Mouse (Mus musculus): ENCODE results near the gene 1700037H04Rik. TPM values are rescaled to one million over a fixed set of nuclear protein-coding genes. Genes with fewer than 3 reads are reported as not detected.
A peak's percentile ranks its signal among the peaks of the same experiment; 100 is the strongest.

The 1700037H04Rik gene
- polyA plus RNA-seq, 1 experiment from 2014 or later: 119 TPM

DNA sequence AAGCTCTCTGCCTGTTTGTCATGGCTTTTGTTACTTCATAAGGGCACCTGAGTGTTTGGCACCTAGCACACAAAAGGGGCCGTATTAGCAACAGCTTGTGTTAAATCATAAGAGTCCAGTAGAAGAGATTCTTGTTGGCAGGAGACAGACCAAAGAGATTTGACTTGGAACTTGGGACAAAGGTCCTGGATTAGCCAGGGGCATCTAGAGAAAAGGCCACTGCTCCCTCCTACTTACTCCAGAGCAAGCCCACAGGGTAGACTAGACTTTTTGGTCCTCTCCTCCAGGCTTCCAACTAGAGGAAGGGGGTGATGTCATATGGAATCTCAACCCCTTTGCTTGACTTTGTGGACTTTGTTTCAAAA lies 16.0 kb upstream of the 1700037H04Rik start:
- Histone ChIP-seq H3K9me3 (no peaks in the 10 kb centered on the region), H3K4me1 (peaks cover 67% of the 10 kb centered on the region), H3K4me3 (no peak overlapping the region), H3K27ac (replicated peaks) (no peak overlapping the region), H3K36me3 (replicated peaks) (peaks cover 31% of the 10 kb centered on the region), H3K27me3 (replicated peaks; ENCODE audit: low read depth, poor library complexity, severe bottlenecking) (peaks cover 36% of the 10 kb centered on the region)
- DNase-seq (ENCODE audit: low spot score): no peak
- 95% methylated on average over 1 of the region's 1 CpGs for WGBS

DNA sequence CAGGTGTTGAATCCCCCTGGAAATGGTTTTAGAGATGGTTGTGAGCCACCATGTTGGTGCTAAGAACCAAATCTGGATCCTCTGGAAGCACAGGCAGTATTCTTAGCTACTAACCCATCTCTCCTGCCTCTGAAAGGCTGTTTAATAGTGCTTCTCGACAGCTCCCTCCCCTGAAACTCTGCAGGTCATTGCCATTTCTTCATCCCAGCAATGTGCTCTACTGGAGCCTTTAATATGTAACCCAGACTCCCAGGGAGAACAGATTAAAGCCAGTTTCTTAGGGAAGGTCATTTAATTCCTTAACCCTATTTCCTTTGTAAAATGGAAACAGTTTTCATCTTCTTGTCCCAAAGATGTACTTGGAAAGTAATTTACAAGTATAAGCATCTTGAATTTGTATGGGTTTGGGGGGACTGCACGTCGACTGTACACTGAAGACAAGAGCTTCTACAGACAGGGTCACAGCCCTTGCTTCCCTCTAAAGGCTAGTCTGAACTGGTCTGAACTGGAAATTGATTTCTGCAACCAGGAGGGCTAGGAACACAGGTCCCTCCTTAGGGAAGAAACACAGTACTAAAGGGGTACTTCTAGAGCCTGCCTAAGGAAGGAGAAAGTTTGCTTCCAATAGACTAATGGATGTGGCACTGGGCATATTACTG lies 15.5 kb upstream of the 1700037H04Rik start:
- DNase-seq (ENCODE audit: low spot score): no peak
- peaks cover 70% of the 10 kb centered on the region for H3K4me1 ChIP-seq
- 74% methylated on average over 3 of the region's 3 CpGs for WGBS
- H3K9me3 ChIP-seq: no peaks in the 10 kb centered on the region
- H3K36me3 ChIP-seq (replicated peaks): peaks cover 31% of the 10 kb centered on the region
- no peak overlapping the region for H3K4me3 ChIP-seq
- no peak overlapping the region for H3K27ac ChIP-seq (replicated peaks)
- peaks cover 41% of the 10 kb centered on the region for H3K27me3 ChIP-seq (replicated peaks; ENCODE audit: low read depth, poor library complexity, severe bottlenecking)

DNA sequence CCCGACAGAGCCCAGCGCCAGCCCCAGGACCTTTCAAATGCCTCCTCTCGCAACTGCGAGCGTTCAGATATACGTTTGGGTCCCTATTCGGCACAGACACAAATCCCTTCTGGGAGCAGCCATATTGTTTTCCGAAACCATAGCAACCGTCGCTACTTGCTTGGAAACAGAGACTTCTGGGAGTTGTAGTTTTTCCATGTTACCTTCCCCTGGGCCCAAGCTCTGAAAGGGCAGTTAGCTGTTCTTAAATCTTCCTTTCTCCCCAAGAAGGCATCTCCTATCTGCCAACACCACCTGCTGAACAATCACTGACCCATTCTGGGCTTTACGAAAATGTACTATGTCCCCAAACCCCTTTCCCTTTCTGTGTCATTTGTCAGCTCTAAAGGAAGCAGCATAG lies 14.8 kb upstream of the 1700037H04Rik start:
- H3K9me3 ChIP-seq: no peaks in the 10 kb centered on the region
- peak; percentile 58 for DNase-seq (ENCODE audit: low spot score)
- no peak overlapping the region for H3K27ac ChIP-seq (replicated peaks)
- peaks cover 66% of the 10 kb centered on the region for H3K4me1 ChIP-seq
- peaks cover 31% of the 10 kb centered on the region for H3K36me3 ChIP-seq (replicated peaks)
- 6% methylated on average over 11 of the region's 11 CpGs for WGBS
- peaks cover 48% of the 10 kb centered on the region for H3K27me3 ChIP-seq (replicated peaks; ENCODE audit: low read depth, poor library complexity, severe bottlenecking)
- peak overlapping the region; percentile 60 for H3K4me3 ChIP-seq

DNA sequence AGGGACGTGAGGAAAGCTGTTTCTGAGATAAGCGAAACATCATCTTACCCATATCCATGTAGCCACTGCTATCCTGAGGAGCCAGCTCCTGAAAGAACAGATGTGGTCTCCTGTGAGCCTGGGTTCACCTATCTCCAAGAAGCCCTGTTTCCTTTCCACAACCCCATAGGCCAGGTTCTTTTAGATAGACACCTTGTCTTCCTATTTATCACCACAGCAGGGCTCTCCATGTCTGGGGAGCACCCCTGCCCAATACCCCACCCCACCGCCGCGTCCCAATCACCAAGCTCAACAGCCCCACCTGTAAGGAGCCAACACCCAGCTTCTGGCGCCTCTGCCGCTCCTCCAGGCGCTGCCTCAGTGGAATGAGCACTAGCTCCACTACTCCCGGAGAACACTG lies 12.4 kb upstream of the 1700037H04Rik start:
- 33% methylated on average over 9 of the region's 9 CpGs for WGBS
- no peak overlapping the region for H3K27ac ChIP-seq (replicated peaks)
- no peaks in the 10 kb centered on the region for H3K9me3 ChIP-seq
- H3K4me1 ChIP-seq: peaks cover 52% of the 10 kb centered on the region
- no peak overlapping the region for H3K4me3 ChIP-seq
- peaks cover 16% of the 10 kb centered on the region for H3K36me3 ChIP-seq (replicated peaks)
- peaks cover 53% of the 10 kb centered on the region for H3K27me3 ChIP-seq (replicated peaks; ENCODE audit: low read depth, poor library complexity, severe bottlenecking)
- no peak for DNase-seq (ENCODE audit: low spot score)

DNA sequence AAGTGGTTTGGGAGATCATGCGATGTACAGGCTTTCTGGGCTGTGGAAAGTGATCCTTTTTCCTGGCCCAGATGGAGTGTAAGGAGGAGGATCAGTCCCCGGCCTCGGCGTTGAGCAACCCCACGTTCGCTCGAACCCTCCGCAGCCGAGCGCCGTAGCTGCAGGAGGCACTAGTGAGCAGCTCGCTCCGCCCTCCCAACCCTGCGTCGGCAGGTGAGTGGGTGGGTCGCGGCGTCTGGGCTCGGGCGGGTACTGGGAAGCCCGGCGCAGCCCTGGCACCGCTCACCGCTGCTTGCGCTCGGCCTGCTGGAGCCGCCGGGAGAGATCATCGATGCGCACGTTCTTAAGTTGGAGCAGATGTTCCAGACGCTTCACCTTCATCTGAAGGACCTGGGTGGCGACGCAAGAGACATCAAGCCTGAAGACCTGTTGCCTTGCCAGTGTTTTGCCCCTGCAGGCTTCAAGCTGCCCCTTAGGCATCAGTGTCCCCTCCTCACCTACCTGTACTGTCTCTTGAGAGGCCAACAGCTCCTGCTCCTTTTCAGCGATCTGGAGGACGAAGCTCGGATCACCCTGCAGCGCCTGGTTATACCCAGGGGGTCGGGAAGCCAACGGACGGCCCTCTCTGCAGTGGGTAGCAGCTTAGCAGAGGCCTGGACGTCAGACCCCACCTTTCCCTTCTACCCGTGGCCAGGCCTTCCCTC lies 11.7 kb upstream of the 1700037H04Rik start:
- peak; percentile 55 for DNase-seq (ENCODE audit: low spot score)
- H3K27me3 ChIP-seq (replicated peaks; ENCODE audit: low read depth, poor library complexity, severe bottlenecking): peaks cover 53% of the 10 kb centered on the region
- H3K4me3 ChIP-seq: peak overlapping the region; percentile 52
- H3K36me3 ChIP-seq (replicated peaks): peaks cover 8% of the 10 kb centered on the region
- 2% methylated on average over 43 of the region's 43 CpGs for WGBS
- peaks cover 45% of the 10 kb centered on the region for H3K4me1 ChIP-seq
- H3K9me3 ChIP-seq: no peaks in the 10 kb centered on the region
- H3K27ac ChIP-seq (replicated peaks): no peak overlapping the region; the same call in 1 of the 2 replicates

DNA sequence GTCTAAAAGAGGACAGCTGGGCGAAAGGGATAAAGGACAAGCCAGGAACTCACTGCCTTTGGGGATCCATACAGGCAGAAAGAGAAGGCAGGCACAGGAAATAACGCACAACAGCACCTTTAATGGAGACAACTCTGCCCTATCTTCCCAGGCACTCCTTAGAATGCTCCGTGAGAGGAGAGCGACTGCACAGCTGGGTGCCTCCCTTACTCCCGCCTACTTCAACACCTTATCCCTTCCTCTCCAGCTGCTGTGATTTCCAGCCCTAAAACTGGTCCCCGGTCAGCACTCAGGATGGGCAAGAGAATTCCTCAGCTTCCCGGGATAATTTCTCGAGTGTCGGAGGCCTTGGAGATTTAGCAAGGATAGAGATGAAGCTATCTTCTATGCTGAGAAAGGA lies 11.1 kb upstream of the 1700037H04Rik start:
- no peak for DNase-seq (ENCODE audit: low spot score)
- Histone ChIP-seq H3K4me1 (peaks cover 39% of the 10 kb centered on the region), H3K36me3 (replicated peaks) (peaks cover 3% of the 10 kb centered on the region; the same call in 1 of the 2 replicates), H3K9me3 (no peaks in the 10 kb centered on the region), H3K4me3 (peak overlapping the region; percentile 52), H3K27ac (replicated peaks) (no peak overlapping the region), H3K27me3 (replicated peaks; ENCODE audit: low read depth, poor library complexity, severe bottlenecking) (peaks cover 53% of the 10 kb centered on the region)
- 11% methylated on average over 9 of the region's 9 CpGs for WGBS

DNA sequence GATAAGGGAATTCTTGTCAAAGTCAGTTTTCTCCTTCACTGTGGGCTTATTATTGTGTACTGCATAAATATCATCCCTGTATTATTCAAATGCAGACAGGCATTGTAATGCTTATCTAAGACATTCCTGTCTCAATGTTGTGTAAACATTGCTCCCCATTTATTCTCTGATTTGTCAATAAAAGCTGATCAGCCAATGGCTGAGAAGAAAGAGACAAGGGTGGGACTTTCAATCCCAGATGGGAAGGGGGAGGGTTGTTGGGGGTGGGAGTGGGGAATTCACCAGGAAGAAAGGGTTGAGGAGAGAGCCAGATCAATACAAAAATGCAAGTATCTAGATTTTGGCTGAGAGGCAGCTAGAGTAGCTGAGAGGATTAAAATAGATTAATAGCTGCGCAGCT lies 9.0 kb upstream of the 1700037H04Rik start:
- no peak for DNase-seq (ENCODE audit: low spot score)
- Histone ChIP-seq H3K4me1 (peaks cover 25% of the 10 kb centered on the region), H3K27me3 (replicated peaks; ENCODE audit: low read depth, poor library complexity, severe bottlenecking) (peaks cover 47% of the 10 kb centered on the region), H3K9me3 (peaks cover 3% of the 10 kb centered on the region; the same call in 1 of the 2 replicates), H3K36me3 (replicated peaks) (no peaks in the 10 kb centered on the region), H3K27ac (replicated peaks) (no peak overlapping the region), H3K4me3 (no peak overlapping the region)
- 72% methylated on average over 1 of the region's 1 CpGs for WGBS

DNA sequence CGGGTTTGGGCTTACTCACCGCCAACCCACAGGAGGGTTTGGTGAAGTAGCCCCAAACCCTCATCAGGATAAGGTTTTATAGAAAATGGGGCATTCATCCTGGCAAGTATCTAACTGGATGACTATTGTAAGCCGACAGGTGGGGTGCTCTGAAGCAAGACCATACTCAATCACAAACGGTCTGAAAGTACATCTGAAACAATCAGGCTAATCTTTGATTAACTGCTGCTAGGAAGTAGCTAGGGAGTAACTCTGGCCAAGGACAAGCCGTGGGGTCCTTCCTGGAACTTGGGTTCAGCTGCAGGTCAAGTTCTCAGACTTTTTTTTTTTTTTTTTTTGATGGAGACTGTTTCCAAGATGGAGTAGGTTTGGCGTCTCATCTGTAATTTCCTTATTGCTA lies 8.1 kb upstream of the 1700037H04Rik start:
- Histone ChIP-seq H3K4me3 (no peak overlapping the region), H3K27me3 (replicated peaks; ENCODE audit: low read depth, poor library complexity, severe bottlenecking) (peaks cover 37% of the 10 kb centered on the region), H3K4me1 (peaks cover 25% of the 10 kb centered on the region), H3K36me3 (replicated peaks) (no peaks in the 10 kb centered on the region), H3K27ac (replicated peaks) (no peak overlapping the region), H3K9me3 (peaks cover 3% of the 10 kb centered on the region; the same call in 1 of the 2 replicates)
- no peak for DNase-seq (ENCODE audit: low spot score)
- 87% methylated on average over 6 of the region's 6 CpGs for WGBS

DNA sequence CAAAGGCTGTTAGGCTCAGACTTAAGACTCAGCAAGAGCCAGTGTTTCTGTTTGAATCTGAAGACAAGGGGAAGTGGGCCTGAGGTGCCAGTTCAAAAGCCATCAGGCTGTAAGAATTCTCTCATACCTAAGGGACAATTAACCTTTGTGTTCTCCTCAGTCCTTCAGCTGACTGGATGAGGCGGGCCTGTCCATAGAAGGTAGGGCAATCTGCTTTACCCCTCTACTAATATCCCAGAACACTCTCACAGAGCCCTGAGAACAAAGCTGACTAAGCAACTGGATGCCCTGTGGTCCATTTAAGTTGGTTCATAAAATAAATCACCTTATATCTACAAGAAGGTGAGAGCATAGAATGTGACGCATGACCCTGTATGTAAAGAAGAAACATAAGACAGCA lies 6.3 kb upstream of the 1700037H04Rik start:
- 85% methylated on average over 2 of the region's 2 CpGs for WGBS
- peaks cover 3% of the 10 kb centered on the region; the same call in 1 of the 2 replicates for H3K9me3 ChIP-seq
- peaks cover 15% of the 10 kb centered on the region for H3K4me1 ChIP-seq
- DNase-seq (ENCODE audit: low spot score): no peak
- no peak overlapping the region for H3K27ac ChIP-seq (replicated peaks)
- no peaks in the 10 kb centered on the region for H3K36me3 ChIP-seq (replicated peaks)
- H3K4me3 ChIP-seq: no peak overlapping the region
- H3K27me3 ChIP-seq (replicated peaks; ENCODE audit: low read depth, poor library complexity, severe bottlenecking): peaks cover 19% of the 10 kb centered on the region

DNA sequence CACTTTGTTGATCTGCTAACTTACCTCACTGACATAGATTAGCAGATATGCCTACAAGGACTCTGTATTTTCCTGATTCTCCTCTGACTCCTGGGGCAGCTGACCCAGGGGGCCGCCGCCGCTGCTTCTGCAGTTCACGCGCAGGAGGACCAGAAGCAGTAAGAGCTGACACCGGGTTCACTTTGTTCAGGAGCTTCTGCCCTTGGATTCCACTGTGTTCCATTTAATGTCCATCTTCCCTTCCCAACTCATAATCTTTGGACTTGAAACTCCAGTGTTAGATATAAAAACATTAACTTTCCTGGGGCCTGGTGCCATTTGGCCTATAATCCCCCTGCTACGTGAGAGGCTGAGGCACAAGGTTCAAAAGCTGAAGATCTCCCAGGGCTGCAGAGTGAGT lies 4.0 kb upstream of the 1700037H04Rik start:
- Histone ChIP-seq H3K27ac (replicated peaks) (no peak overlapping the region), H3K9me3 (peaks cover 3% of the 10 kb centered on the region; the same call in 1 of the 2 replicates), H3K4me1 (peaks cover 14% of the 10 kb centered on the region), H3K27me3 (replicated peaks; ENCODE audit: low read depth, poor library complexity, severe bottlenecking) (no peaks in the 10 kb centered on the region; the same call in 1 of the 2 replicates), H3K4me3 (no peak overlapping the region), H3K36me3 (replicated peaks) (no peaks in the 10 kb centered on the region)
- no peak for DNase-seq (ENCODE audit: low spot score)
- WGBS: 73% methylated on average over 7 of the region's 7 CpGs

DNA sequence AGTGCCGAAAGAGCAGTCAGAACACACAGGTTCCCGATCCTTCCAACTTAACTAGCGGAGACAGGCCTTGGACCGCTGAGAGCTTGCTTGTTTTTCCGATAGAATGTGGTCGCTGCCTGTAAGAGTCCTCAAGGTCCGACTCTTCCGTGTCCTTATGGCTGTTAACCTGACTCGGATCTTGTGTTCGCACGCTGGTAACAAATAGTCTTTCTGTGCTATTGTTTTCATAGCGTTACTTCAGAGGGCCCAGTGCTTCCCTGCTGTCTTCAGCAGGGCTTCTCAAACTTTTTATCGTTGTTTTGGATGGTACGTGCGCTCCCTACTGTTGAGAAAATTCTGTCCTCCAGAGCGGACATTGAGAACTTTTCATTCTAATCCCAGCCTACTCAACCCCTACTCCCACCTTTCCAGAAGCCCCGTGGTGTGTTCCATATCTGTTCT lies 810 bp upstream of the 1700037H04Rik start:
- WGBS: under 1% methylated on average over 17 of the region's 17 CpGs
- peaks cover 3% of the 10 kb centered on the region; the same call in 1 of the 2 replicates for H3K9me3 ChIP-seq
- H3K4me3 ChIP-seq: peak overlapping the region; percentile 77
- no peak for DNase-seq (ENCODE audit: low spot score)
- peaks cover 31% of the 10 kb centered on the region for H3K4me1 ChIP-seq
- H3K36me3 ChIP-seq (replicated peaks): peaks cover 5% of the 10 kb centered on the region
- no peaks in the 10 kb centered on the region; the same call in 1 of the 2 replicates for H3K27me3 ChIP-seq (replicated peaks; ENCODE audit: low read depth, poor library complexity, severe bottlenecking)
- peak overlapping the region; percentile 95 for H3K27ac ChIP-seq (replicated peaks)

DNA sequence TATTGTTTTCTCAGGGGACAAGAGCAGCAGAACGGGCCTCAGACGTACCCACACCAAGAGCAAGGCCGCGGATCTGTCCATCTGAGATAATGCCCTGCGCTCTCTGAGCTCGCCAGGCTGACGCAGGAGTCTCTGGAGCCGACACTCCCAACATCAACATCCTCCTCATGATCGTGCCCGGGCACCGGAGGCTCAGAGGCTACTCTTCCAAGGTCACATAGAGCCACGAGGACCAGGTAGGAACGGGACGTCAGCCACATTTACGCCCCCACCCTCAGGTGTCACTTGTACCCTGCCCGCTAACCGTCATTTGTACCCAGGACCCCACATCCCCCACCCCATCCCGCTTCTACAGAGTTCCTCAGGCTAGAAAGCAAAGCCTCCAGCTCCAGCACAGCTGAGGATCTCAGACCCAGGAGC lies 380 bp downstream of the 1700037H04Rik start:
- no peaks in the 10 kb centered on the region for H3K9me3 ChIP-seq
- peak overlapping the region; percentile 77 for H3K4me3 ChIP-seq
- peaks cover 31% of the 10 kb centered on the region for H3K4me1 ChIP-seq
- H3K27ac ChIP-seq (replicated peaks): peak overlapping the region; percentile 95
- WGBS: under 1% methylated on average over 18 of the region's 18 CpGs
- no peak for DNase-seq (ENCODE audit: low spot score)
- peaks cover 17% of the 10 kb centered on the region for H3K36me3 ChIP-seq (replicated peaks)
- H3K27me3 ChIP-seq (replicated peaks; ENCODE audit: low read depth, poor library complexity, severe bottlenecking): no peaks in the 10 kb centered on the region; the same call in 1 of the 2 replicates

DNA sequence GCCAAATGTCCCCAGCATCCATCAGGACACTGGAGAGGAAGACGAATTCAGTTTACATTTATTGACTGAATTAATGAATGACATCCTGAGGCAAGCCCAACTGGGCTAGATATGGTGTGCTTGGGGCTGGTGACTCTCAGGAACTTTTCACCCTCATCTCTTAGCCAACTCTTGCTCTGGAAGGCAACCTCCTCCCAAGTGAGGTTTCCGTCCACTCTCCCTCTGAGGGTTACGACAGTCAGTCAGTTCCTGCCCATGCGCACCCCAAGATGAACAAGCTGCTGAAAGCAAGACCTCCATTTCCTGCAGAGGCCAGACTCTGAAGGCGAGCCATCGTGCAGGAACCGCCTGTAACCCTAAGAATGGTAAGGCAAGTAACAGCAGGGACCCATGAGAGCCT lies 2.9 kb downstream of the 1700037H04Rik start:
- 95% methylated on average over 7 of the region's 7 CpGs for WGBS
- Histone ChIP-seq H3K9me3 (no peaks in the 10 kb centered on the region), H3K27me3 (replicated peaks; ENCODE audit: low read depth, poor library complexity, severe bottlenecking) (no peaks in the 10 kb centered on the region; the same call in 1 of the 2 replicates), H3K4me3 (no peak overlapping the region), H3K27ac (replicated peaks) (no peak overlapping the region), H3K4me1 (peaks cover 31% of the 10 kb centered on the region), H3K36me3 (replicated peaks) (peaks cover 40% of the 10 kb centered on the region)
- DNase-seq (ENCODE audit: low spot score): no peak
